Mouse (Mus musculus): ENCODE data around the gene Cdk19.

DNA sequence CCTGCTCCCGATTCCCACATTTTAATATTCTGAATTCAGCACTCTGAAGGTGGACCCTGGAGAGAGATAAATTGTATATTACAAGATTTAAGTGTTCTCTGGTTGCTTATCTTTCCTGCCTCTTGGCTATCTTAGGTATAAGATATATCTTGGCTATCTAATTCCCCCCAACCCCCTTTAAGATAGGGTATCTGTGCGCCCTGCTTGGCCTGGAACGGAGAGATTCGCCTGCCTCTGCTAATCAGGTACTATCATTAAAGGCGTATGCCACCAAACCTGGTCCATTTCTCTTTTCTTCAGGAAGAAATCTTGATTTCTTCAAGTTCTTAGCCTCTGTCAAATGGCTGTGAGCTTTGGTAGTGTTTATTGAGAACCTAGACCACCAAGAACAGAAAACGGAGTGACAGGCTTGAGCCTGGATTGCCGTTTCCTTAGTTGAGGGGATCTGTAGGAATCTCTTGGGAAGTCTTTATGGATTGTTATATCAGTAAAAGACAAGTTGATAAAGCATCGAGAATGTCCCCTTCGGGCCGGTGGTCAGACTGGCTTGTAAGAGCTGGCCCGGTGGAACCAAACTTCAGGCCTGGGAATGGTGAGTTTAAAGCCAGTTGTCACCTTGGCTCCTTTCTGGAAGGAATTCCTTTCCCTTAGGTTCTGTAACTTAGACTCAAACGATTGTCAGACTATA, 11.0 kb downstream of the Cdk19 start:
- TF ChIP-seq TAL1 (IDR thresholded peaks at IDR 0.05; ENCODE audit: low read length) = no peak
- no peak; the same call in 1 of the 2 replicates for TF ChIP-seq GATA1 (IDR thresholded peaks at IDR 0.05; ENCODE audit: low read length)

Data from erythroblast, embryonic 14.5 days (primary cell).